Mouse (Mus musculus) megakaryocyte, embryonic 14.5 days (primary cell): ENCODE results near the gene Tenm4.

ENCODE experiments used
- FLI1 ChIP-seq: IDR thresholded peaks from 2 replicates; pipeline ENCODE4 v1.6.1; 2012; ENCODE audit warnings: low read length, inconsistent platforms, mixed read lengths
- GATA1 ChIP-seq: IDR thresholded peaks from 3 replicates; pipeline ENCODE4 v1.6.1; 2012; ENCODE audit warnings: mixed read lengths, low read length, inconsistent platforms, borderline replicate concordance

GRCm38 (mm10) chr7:96755459-96756094, 584.5 kb downstream of the Tenm4 start:
- TF ChIP-seq GATA1 = no peak
- no peak for TF ChIP-seq FLI1
